28 mouse cellular contexts compared by ENCODE assay signal in the genomic region with DNA sequence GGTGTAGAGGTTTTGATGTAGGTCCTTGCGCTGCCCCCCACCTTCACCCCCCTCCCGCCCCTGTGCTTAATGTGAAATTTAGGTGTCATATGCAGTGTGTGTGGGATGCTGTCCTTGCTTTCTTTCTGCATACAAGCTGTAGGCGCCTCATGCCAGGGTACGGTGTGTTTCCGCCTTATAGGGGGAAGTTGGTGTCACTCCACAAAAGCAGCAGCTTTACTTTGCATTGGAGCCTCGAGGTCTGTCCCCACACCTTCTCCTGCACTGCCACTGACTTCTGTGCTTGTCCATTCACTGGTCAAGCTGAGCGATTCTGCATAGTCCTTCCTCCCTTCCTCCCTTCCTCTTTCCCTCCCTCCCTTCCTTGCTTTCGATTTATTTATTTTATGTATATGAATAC.
"Had no signal": no experiment of that assay in that cellular context is flagged by ENCODE, and none has a peak within 500 bp of the region (broad histone marks: within the 10 kb centered on the region; RNA-seq: fewer than 3 reads in every experiment).

No protein-coding gene starts in this region.

- H3K27me3 ChIP-seq: heart, embryonic 13.5 days; heart, embryonic 15.5 days; hindbrain, embryonic 12.5 days; intestine, embryonic 15.5 days; limb, embryonic 13.5 days; limb, embryonic 15.5 days; liver, embryonic 12.5 days had no signal

- H3K9ac ChIP-seq: forebrain, postnatal 0 days; heart, embryonic 13.5 days; heart, embryonic 15.5 days; hindbrain, embryonic 12.5 days; hindbrain, embryonic 14.5 days; intestine, embryonic 15.5 days; limb, embryonic 13.5 days; limb, embryonic 15.5 days; liver, embryonic 12.5 days; liver, embryonic 14.5 days had no signal

- H3K4me1 ChIP-seq: heart, embryonic 13.5 days; heart, embryonic 15.5 days; hindbrain, embryonic 12.5 days; intestine, embryonic 15.5 days; limb, embryonic 15.5 days; liver, embryonic 12.5 days had no signal

- ATAC-seq: forebrain, postnatal 0 days; hindbrain, embryonic 16.5 days; inflammation-experienced regulatory T-cells, adult 6 months; intestine, embryonic 15.5 days; intestine, postnatal 0 days; liver, embryonic 12.5 days had no signal

- DNase-seq: forebrain, postnatal 0 days; gastrocnemius, postnatal 14 days; gastrocnemius, postnatal 36 days; heart, adult 18-20 months; heart, postnatal 14 days; heart, postnatal 36 days; kidney, adult 18-20 months; kidney, adult 8-10 months; kidney, postnatal 10 days; kidney, postnatal 25 days; kidney, postnatal 4 days; layer of hippocampus, postnatal 36 days; left cerebral cortex, postnatal 4 days had no signal

- H3K4me3 ChIP-seq: heart, embryonic 13.5 days; heart, embryonic 15.5 days; hindbrain, embryonic 10.5 days; hindbrain, embryonic 12.5 days; intestine, embryonic 15.5 days; layer of hippocampus, adult 2 months; limb, embryonic 13.5 days; limb, embryonic 15.5 days; liver, embryonic 12.5 days had no signal

- H3K9me3 ChIP-seq: heart, embryonic 15.5 days; hindbrain, embryonic 10.5 days; hindbrain, embryonic 12.5 days; intestine, embryonic 15.5 days; limb, embryonic 13.5 days; liver, embryonic 12.5 days had no signal

- H3K4me2 ChIP-seq: heart, embryonic 11.5 days; heart, embryonic 13.5 days; heart, embryonic 15.5 days; hindbrain, embryonic 12.5 days; hindbrain, embryonic 14.5 days; intestine, embryonic 15.5 days; limb, embryonic 13.5 days; limb, embryonic 15.5 days; liver, embryonic 12.5 days had no signal

- H3K27ac ChIP-seq: heart, embryonic 13.5 days; heart, embryonic 15.5 days; hindbrain, embryonic 10.5 days; hindbrain, embryonic 12.5 days; hindbrain, embryonic 14.5 days; intestine, embryonic 15.5 days; layer of hippocampus, adult 2 months; limb, embryonic 13.5 days; limb, embryonic 15.5 days; liver, embryonic 12.5 days; liver, embryonic 14.5 days had no signal

- H3K36me3 ChIP-seq: heart, embryonic 13.5 days; heart, embryonic 15.5 days; hindbrain, embryonic 10.5 days; hindbrain, embryonic 12.5 days; intestine, embryonic 15.5 days; limb, embryonic 13.5 days; limb, embryonic 15.5 days; liver, embryonic 12.5 days had no signal
